In genomic region chr3:54559527-54559926, GRCm38 (mm10) we compare ENCODE assay signal across 16 mouse cellular contexts.
DNase-seq lines count a peak whose midpoint lies in the region; ATAC-seq and TF ChIP-seq lines count a peak whose summit lies in the region.
"Had no signal": no experiment of that assay in that cellular context is flagged by ENCODE, and none has a peak within 500 bp of the region (broad histone marks: within the 10 kb centered on the region; RNA-seq: fewer than 3 reads in every experiment).

No protein-coding gene starts in this region.

- H3K4me2 ChIP-seq in kidney, embryonic 15.5 days = no peak overlapping the region
- H3K4me2 ChIP-seq in embryonic facial prominence, embryonic 11.5 days (ENCODE audit: low read depth, low read length) = no peak overlapping the region
- no peak overlapping the region for H3K4me2 ChIP-seq in embryonic facial prominence, embryonic 15.5 days (replicated peaks)
- H3K4me2 ChIP-seq: midbrain, embryonic 13.5 days had no signal

- no peaks in the 10 kb centered on the region; the same call in 1 of the 2 replicates for H3K9me3 ChIP-seq in kidney, embryonic 15.5 days (replicated peaks)
- H3K9me3 ChIP-seq in embryonic facial prominence, embryonic 11.5 days (replicated peaks; ENCODE audit: control insufficient read depth, low read length) = no peaks in the 10 kb centered on the region
- H3K9me3 ChIP-seq in embryonic facial prominence, embryonic 15.5 days (replicated peaks) = peaks cover 8% of the 10 kb centered on the region; the same call in 1 of the 2 replicates
- H3K9me3 ChIP-seq: midbrain, embryonic 13.5 days had no signal

- no peak overlapping the region for H3K4me3 ChIP-seq in kidney, embryonic 15.5 days (replicated peaks)
- H3K4me3 ChIP-seq in embryonic facial prominence, embryonic 11.5 days (ENCODE audit: low read depth, low read length) = no peak overlapping the region
- H3K4me3 ChIP-seq in embryonic facial prominence, embryonic 15.5 days (replicated peaks) = no peak overlapping the region
- H3K4me3 ChIP-seq in left cerebral cortex, adult 2 months = no peak overlapping the region
- H3K4me3 ChIP-seq: midbrain, embryonic 13.5 days had no signal

- 86% methylated on average over 2 of the region's 2 CpGs for WGBS in kidney, embryonic 15.5 days
- WGBS in embryonic facial prominence, embryonic 11.5 days = 83% methylated on average over 2 of the region's 2 CpGs
- 73% methylated on average over 2 of the region's 2 CpGs for WGBS in embryonic facial prominence, embryonic 15.5 days

- peaks cover 6% of the 10 kb centered on the region; the same call in 1 of the 2 replicates for H3K4me1 ChIP-seq in kidney, embryonic 15.5 days
- 0 out of 2 replicates have a peak, but pooled peaks cover 2% of the 10 kb centered on the region for H3K4me1 ChIP-seq in embryonic facial prominence, embryonic 11.5 days (ENCODE audit: control insufficient read depth, insufficient read depth, low read length)
- peaks cover 4% of the 10 kb centered on the region; the same call in 1 of the 2 replicates for H3K4me1 ChIP-seq in embryonic facial prominence, embryonic 15.5 days
- H3K4me1 ChIP-seq: midbrain, embryonic 13.5 days had no signal

- intact Hi-C loops in left cerebral cortex, adult 2 months (cut with DNase I) = no loop called here

- TF ChIP-seq CTCF in left cerebral cortex, adult 2 months (IDR thresholded peaks at IDR 0.05) = no peak

- no peak for DNase-seq in kidney, adult 11 months
- DNase-seq in embryonic facial prominence, embryonic 11.5 days (ENCODE audit: low spot score) = no peak
- peak; percentile 14 for DNase-seq in heart, postnatal 4 days
- DNase-seq in frontal cortex, postnatal 10 days (ENCODE audit: low spot score in 2 of 2) = no peak
- DNase-seq in embryo, embryonic 9.5 days (ENCODE audit: extremely low spot score) = no peak
- DNase-seq in left cerebral cortex, adult 2 months (ENCODE audit: extremely low spot score in 1 of 2, low spot score in 2 of 2) = no peak
- DNase-seq: cerebellum, adult 9-10 months; kidney, adult 18-20 months; liver; liver, postnatal 0 days; thymus, postnatal 4 days had no signal

- ATAC-seq in kidney, embryonic 15.5 days (replicated peaks; ENCODE audit: low FRiP score) = no peak
- ATAC-seq in embryonic facial prominence, embryonic 11.5 days (replicated peaks; ENCODE audit: insufficient number of reproducible peaks, low FRiP score, low TSS enrichment, low read depth) = no peak
- no peak for ATAC-seq in embryonic facial prominence, embryonic 15.5 days (ENCODE audit: insufficient number of reproducible peaks, low FRiP score, low TSS enrichment, low read depth)
- ATAC-seq: forebrain, embryonic 16.5 days; hindbrain, embryonic 16.5 days; liver, postnatal 0 days; midbrain, embryonic 13.5 days had no signal

- no peaks in the 10 kb centered on the region for H3K36me3 ChIP-seq in kidney, embryonic 15.5 days
- H3K36me3 ChIP-seq in embryonic facial prominence, embryonic 11.5 days (replicated peaks; ENCODE audit: control insufficient read depth, insufficient read depth, low read depth, low read length) = no peaks in the 10 kb centered on the region
- no peaks in the 10 kb centered on the region for H3K36me3 ChIP-seq in embryonic facial prominence, embryonic 15.5 days
- H3K36me3 ChIP-seq: midbrain, embryonic 13.5 days had no signal

- no peaks in the 10 kb centered on the region for H3K27me3 ChIP-seq in kidney, embryonic 15.5 days
- no peaks in the 10 kb centered on the region for H3K27me3 ChIP-seq in embryonic facial prominence, embryonic 11.5 days (ENCODE audit: control insufficient read depth, insufficient read depth, low read length)
- no peaks in the 10 kb centered on the region for H3K27me3 ChIP-seq in embryonic facial prominence, embryonic 15.5 days
- H3K27me3 ChIP-seq: midbrain, embryonic 13.5 days had no signal

- no peak overlapping the region for H3K9ac ChIP-seq in kidney, embryonic 15.5 days
- H3K9ac ChIP-seq in embryonic facial prominence, embryonic 11.5 days (replicated peaks; ENCODE audit: low read length) = no peak overlapping the region
- no peak overlapping the region for H3K9ac ChIP-seq in embryonic facial prominence, embryonic 15.5 days
- H3K9ac ChIP-seq: liver, postnatal 0 days; midbrain, embryonic 13.5 days had no signal

- peak overlapping the region; percentile 76 for H3K27ac ChIP-seq in kidney, embryonic 15.5 days
- 0 out of 2 replicates have a peak overlapping the region, but pooled peaks have one; percentile 29 for H3K27ac ChIP-seq in embryonic facial prominence, embryonic 11.5 days (replicated peaks; ENCODE audit: low read depth, low read length)
- H3K27ac ChIP-seq in embryonic facial prominence, embryonic 15.5 days (replicated peaks) = peak overlapping the region; percentile 85
- H3K27ac ChIP-seq in left cerebral cortex, adult 2 months = no peak overlapping the region
- H3K27ac ChIP-seq: midbrain, embryonic 13.5 days had no signal
